Mouse (Mus musculus) small intestine, adult 2 months (tissue): ENCODE data around the gene Vsig10l. TPM values are rescaled to one million over a fixed set of nuclear protein-coding genes. Genes with fewer than 3 reads are reported as not detected.

ENCODE experiments used
- H3K27ac ChIP-seq: fragments of 200-500 bp; 2 replicates; pipeline ENCODE4 v1.5.1; 2012; ENCODE audit warnings: low read depth, low read length, control low read depth, inconsistent platforms; ENCODE audit not compliant: insufficient read depth
- H3K27me3 ChIP-seq: fragments of 200-500 bp; 2 replicates; pipeline ENCODE4 v1.6.1; 2012; ENCODE audit warnings: mild to moderate bottlenecking, moderate library complexity, low read length, inconsistent platforms; ENCODE audit not compliant: control insufficient read depth, insufficient read depth
- H3K36me3 ChIP-seq: fragments of 200-500 bp; 2 replicates; pipeline ENCODE4 v1.6.1; 2012; ENCODE audit warnings: mild to moderate bottlenecking, low read length, control low read depth, inconsistent platforms; ENCODE audit not compliant: control insufficient read depth, insufficient read depth
- H3K4me1 ChIP-seq: fragments of 200-500 bp; 2 replicates; pipeline ENCODE4 v1.6.1; 2012; ENCODE audit warnings: low read length, inconsistent platforms, mixed read lengths; ENCODE audit not compliant: control insufficient read depth, insufficient read depth, insufficient read length
- H3K4me3 ChIP-seq: fragments of 200-500 bp; 2 replicates; pipeline ENCODE4 v1.5.1; 2012; ENCODE audit warnings: low read depth, mild to moderate bottlenecking, control low read depth, inconsistent platforms, low read length, moderate library complexity
- CTCF ChIP-seq: fragments of 200-500 bp; IDR thresholded peaks from 2 replicates; pipeline ENCODE4 v1.5.1; 2012; ENCODE audit warnings: low read depth, mild to moderate bottlenecking, control low read depth, inconsistent platforms, low read length, moderate library complexity, mixed read lengths; ENCODE audit not compliant: insufficient replicate concordance, insufficient read length; ENCODE audit errors: extremely low read depth
- POLR2A ChIP-seq: fragments of 200-500 bp; IDR thresholded peaks from 2 replicates; pipeline ENCODE4 v1.6.1; 2012; ENCODE audit warnings: low read depth, mild to moderate bottlenecking, control low read depth, inconsistent platforms, low read length, moderate library complexity
- WGBS: fragments of 180-500 bp; shearing (Covaris S2); methylation state at CpG from one replicate; pipeline ENCODE4 v1.1.7; 2018; 5-methylcytosine and 5-hydroxymethylcytosine counted together
- polyA plus RNA-seq: library from polyadenylated mRNA; depleted of rRNA; stranded (reverse); fragments of >200 nt; gene quantifications from 2 replicates; pipeline ENCODE4 v1.2.3, GENCODE M21; 2012

Gene Vsig10l
- polyA plus RNA-seq, 1 experiment = 4.3 TPM

- no peaks in the 10 kb centered on the region for H3K27me3 ChIP-seq
- peak; percentile 6; the same call in 1 of the 2 replicates for TF ChIP-seq CTCF
- peak; percentile 53; the same call in 1 of the 2 replicates for TF ChIP-seq POLR2A
- H3K4me1 ChIP-seq = peaks cover 4% of the 10 kb centered on the region
- peak overlapping the region; percentile 95 for H3K4me3 ChIP-seq
- H3K36me3 ChIP-seq = no peaks in the 10 kb centered on the region
- WGBS = under 1% methylated on average over 36 of the region's 36 CpGs
- peak overlapping the region; percentile 100 for H3K27ac ChIP-seq
These were observed 19.6 kb upstream of the Vsig10l start for GRCm38 (mm10) chr7:43443126-43443916.

- peak within 1 kb of the TSS; percentile 95 for H3K4me3 ChIP-seq
- H3K27ac ChIP-seq = peak within 1 kb of the TSS; percentile 100
- H3K36me3 ChIP-seq = no peaks in the 10 kb centered on the region
- H3K27me3 ChIP-seq = no peaks in the 10 kb centered on the region
- no peak for TF ChIP-seq CTCF
- TF ChIP-seq POLR2A = peak; percentile 89
- H3K4me1 ChIP-seq = peaks cover 4% of the 10 kb centered on the region
- 1% methylated on average over 27 of the region's 27 CpGs for WGBS
These were observed 19.0 kb upstream of the Vsig10l start, which contains the start of the genes Etfb and Gm45233 for GRCm38 (mm10) chr7:43443917-43444293. Gene Etfb, plus strand, starts transcription at chr7:43444083. Gene Gm45233, plus strand, starts transcription at chr7:43444128.

GRCm38 (mm10) chr7:43447801-43448200 lies 15.2 kb upstream of the Vsig10l start:
- 69% methylated on average over 4 of the region's 4 CpGs for WGBS
- Histone ChIP-seq H3K27me3 (no peaks in the 10 kb centered on the region), H3K27ac (no peak overlapping the region), H3K4me3 (no peak overlapping the region), H3K36me3 (peaks cover 2% of the 10 kb centered on the region; the same call in 1 of the 2 replicates), H3K4me1 (peaks cover 4% of the 10 kb centered on the region; the same call in 1 of the 2 replicates)
- TF ChIP-seq CTCF = no peak

GRCm38 (mm10) chr7:43448246-43448645 lies 14.7 kb upstream of the Vsig10l start:
- WGBS = 69% methylated on average over 3 of the region's 3 CpGs
- H3K27ac ChIP-seq = no peak overlapping the region

GRCm38 (mm10) chr7:43449811-43450210 lies 13.1 kb upstream of the Vsig10l start:
- Histone ChIP-seq H3K27ac (no peak overlapping the region), H3K4me3 (no peak overlapping the region), H3K27me3 (no peaks in the 10 kb centered on the region), H3K36me3 (peaks cover 5% of the 10 kb centered on the region), H3K4me1 (peaks cover 13% of the 10 kb centered on the region)
- 94% methylated on average over 2 of the region's 2 CpGs for WGBS
- TF ChIP-seq POLR2A (no peak), CTCF (no peak)

More at GRCm38 (mm10) chr7:43448246-43448645, 14.7 kb upstream of the Vsig10l start:
- H3K36me3 ChIP-seq = peaks cover 2% of the 10 kb centered on the region; the same call in 1 of the 2 replicates
- no peak for TF ChIP-seq CTCF
- no peak for TF ChIP-seq POLR2A
- no peak overlapping the region for H3K4me3 ChIP-seq
- no peaks in the 10 kb centered on the region for H3K27me3 ChIP-seq
- H3K4me1 ChIP-seq = peaks cover 8% of the 10 kb centered on the region

GRCm38 (mm10) chr7:43451726-43452125 lies 11.2 kb upstream of the Vsig10l start:
- H3K36me3 ChIP-seq = peaks cover 20% of the 10 kb centered on the region
- no peaks in the 10 kb centered on the region for H3K27me3 ChIP-seq
- no peak overlapping the region for H3K4me3 ChIP-seq
- H3K4me1 ChIP-seq = peaks cover 13% of the 10 kb centered on the region
- TF ChIP-seq CTCF (no peak), POLR2A (no peak)
- H3K27ac ChIP-seq = no peak overlapping the region
- 91% methylated on average over 11 of the region's 11 CpGs for WGBS

GRCm38 (mm10) chr7:43452609-43453008 lies 10.3 kb upstream of the Vsig10l start:
- WGBS = 51% methylated on average over 4 of the region's 4 CpGs
- no peak overlapping the region for H3K27ac ChIP-seq

More at GRCm38 (mm10) chr7:43452609-43453008, 10.3 kb upstream of the Vsig10l start:
- no peak overlapping the region for H3K4me3 ChIP-seq
- TF ChIP-seq CTCF (no peak), POLR2A (no peak)
- H3K4me1 ChIP-seq = peaks cover 13% of the 10 kb centered on the region
- H3K36me3 ChIP-seq = peaks cover 28% of the 10 kb centered on the region
- no peaks in the 10 kb centered on the region for H3K27me3 ChIP-seq
